Mouse (Mus musculus) neural tube, embryonic 13.5 days (tissue): ENCODE results near the gene Rapgef2. TPM values are rescaled to one million over a fixed set of nuclear protein-coding genes. Genes with fewer than 3 reads are reported as not detected.

ENCODE experiments used
- ATAC-seq: fragments of 200-750 bp; cut with Nextera tagmentation; 2 replicates; pipeline ENCODE4 v1.8.0; 2017; ENCODE audit warnings: low read depth, mild to moderate bottlenecking, moderate TSS enrichment, moderate library complexity
- H3K27ac ChIP-seq: fragments of 300-500 bp; sonication (generic); replicated peaks from 2 replicates; pipeline ENCODE4 v1.5.1; 2015; ENCODE audit warnings: moderate library complexity, mild to moderate bottlenecking, inconsistent platforms
- H3K27me3 ChIP-seq: fragments of 300-500 bp; sonication (generic); 2 replicates; pipeline ENCODE4 v1.6.1; 2015; ENCODE audit warnings: mild to moderate bottlenecking, inconsistent platforms
- H3K36me3 ChIP-seq: fragments of 300-500 bp; sonication (generic); 2 replicates; pipeline ENCODE4 v1.6.1; 2015; ENCODE audit warnings: mild to moderate bottlenecking, inconsistent platforms
- H3K4me1 ChIP-seq: fragments of 300-500 bp; sonication (generic); replicated peaks from 2 replicates; pipeline ENCODE4 v1.6.1; 2015; ENCODE audit warnings: inconsistent platforms
- H3K4me2 ChIP-seq: fragments of 300-500 bp; sonication (generic); 2 replicates; pipeline ENCODE4 v1.6.1; 2015; ENCODE audit warnings: inconsistent platforms, mild to moderate bottlenecking, moderate library complexity
- H3K4me3 ChIP-seq: fragments of 300-500 bp; sonication (generic); 2 replicates; pipeline ENCODE4 v1.5.1; 2015; ENCODE audit warnings: mild to moderate bottlenecking, inconsistent platforms
- H3K9ac ChIP-seq: fragments of 300-500 bp; sonication (generic); 2 replicates; pipeline ENCODE4 v1.6.1; 2015; ENCODE audit warnings: moderate library complexity, mild to moderate bottlenecking, inconsistent platforms
- H3K9me3 ChIP-seq: fragments of 300-500 bp; sonication (generic); 2 replicates; pipeline ENCODE4 v1.6.1; 2016; ENCODE audit warnings: inconsistent platforms
- WGBS: fragments of 180-500 bp; shearing (Covaris S2); methylation state at CpG from one replicate; pipeline ENCODE4 v1.1.7; 2015; 5-methylcytosine and 5-hydroxymethylcytosine counted together
- polyA plus RNA-seq: library from polyadenylated mRNA; unstranded; fragments of >200 nt; fragmentation: Nextera tagmentation; extraction: Ambion mirVana; gene quantifications from 2 replicates; pipeline ENCODE4 v1.2.1, GENCODE M21; 2015

The Rapgef2 gene
- polyA plus RNA-seq, 1 experiment from 2014 or later, result 6.9 TPM

DNA sequence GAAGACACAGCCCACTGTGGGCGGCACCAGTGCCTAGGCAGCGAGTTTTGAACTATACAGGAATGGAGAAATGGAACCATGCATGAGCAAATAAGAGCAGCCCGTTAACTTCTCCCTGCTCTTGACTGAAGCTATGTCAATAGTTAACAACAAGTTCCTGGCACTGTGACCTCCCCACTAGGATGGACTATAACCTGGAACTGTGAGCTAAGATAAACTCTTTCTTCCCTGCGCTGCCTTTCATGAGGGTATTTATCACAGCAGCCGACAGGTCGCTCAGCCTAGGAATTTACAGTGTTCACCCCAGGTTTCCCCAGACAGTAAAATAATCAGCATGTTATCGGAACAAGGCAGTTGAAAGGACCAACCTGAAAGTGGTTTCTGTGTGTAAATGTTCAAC lies 79.8 kb downstream of the Rapgef2 start:
- no peak overlapping the region for H3K27ac ChIP-seq
- no peaks in the 10 kb centered on the region for H3K9me3 ChIP-seq
- no peak for ATAC-seq
- H3K27me3 ChIP-seq, result no peaks in the 10 kb centered on the region
- H3K9ac ChIP-seq, result no peak overlapping the region
- WGBS, result 93% methylated on average over 7 of the region's 7 CpGs
- H3K4me2 ChIP-seq, result no peak overlapping the region
- H3K4me3 ChIP-seq, result no peak overlapping the region
- peaks cover 24% of the 10 kb centered on the region for H3K4me1 ChIP-seq
- H3K36me3 ChIP-seq, result peaks cover 10% of the 10 kb centered on the region; the same call in 1 of the 2 replicates

DNA sequence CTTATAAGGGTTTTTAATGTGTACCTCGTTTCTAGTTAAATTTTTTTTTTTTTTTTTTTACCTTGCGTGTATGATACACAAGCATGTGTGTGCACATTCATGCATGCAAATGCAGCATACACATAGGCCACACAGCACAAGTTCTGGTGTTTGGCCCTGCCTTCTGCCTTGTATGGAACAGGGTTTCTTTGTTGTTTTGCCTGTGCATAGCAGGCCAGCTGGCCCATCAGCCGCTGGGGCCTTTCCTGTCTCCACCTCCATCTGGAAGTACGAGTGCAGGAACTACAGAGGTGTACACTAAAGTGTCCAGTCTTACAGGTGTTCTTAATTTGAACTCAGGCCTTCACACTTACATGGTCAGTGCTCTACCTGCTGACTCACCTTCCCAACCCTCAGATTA lies 80.3 kb downstream of the Rapgef2 start:
- Histone ChIP-seq H3K27me3 (no peaks in the 10 kb centered on the region), H3K4me3 (no peak overlapping the region), H3K4me2 (no peak overlapping the region), H3K9ac (no peak overlapping the region), H3K27ac (no peak overlapping the region), H3K4me1 (peaks cover 24% of the 10 kb centered on the region), H3K9me3 (no peaks in the 10 kb centered on the region), H3K36me3 (peaks cover 10% of the 10 kb centered on the region; the same call in 1 of the 2 replicates)
- ATAC-seq, result no peak
- WGBS, result 84% methylated on average over 4 of the region's 4 CpGs

DNA sequence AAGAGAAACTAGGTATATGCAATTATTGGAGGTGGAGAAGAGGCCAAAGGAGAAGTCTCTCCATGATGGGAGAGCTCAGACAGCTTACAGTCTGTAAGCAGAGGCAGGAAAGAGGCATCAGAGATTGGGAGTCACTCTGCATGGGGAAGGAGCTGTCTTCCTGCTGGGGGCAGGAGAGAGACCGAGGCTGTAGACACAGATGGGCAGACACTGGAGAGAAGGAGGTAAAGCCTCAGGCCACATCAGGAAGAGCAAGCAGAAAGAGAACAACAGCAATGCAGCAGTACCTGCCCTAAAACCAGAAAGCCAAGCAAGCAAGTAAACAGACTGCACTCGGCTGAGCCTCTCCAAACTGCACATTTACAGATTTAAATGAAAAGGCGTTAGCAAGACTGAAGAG lies 81.2 kb downstream of the Rapgef2 start:
- H3K9ac ChIP-seq, result no peak overlapping the region
- peaks cover 10% of the 10 kb centered on the region; the same call in 1 of the 2 replicates for H3K36me3 ChIP-seq
- H3K4me3 ChIP-seq, result no peak overlapping the region
- no peak for ATAC-seq
- no peak overlapping the region for H3K4me2 ChIP-seq
- no peaks in the 10 kb centered on the region for H3K9me3 ChIP-seq
- H3K27ac ChIP-seq, result no peak overlapping the region
- H3K4me1 ChIP-seq, result peaks cover 24% of the 10 kb centered on the region
- no peaks in the 10 kb centered on the region for H3K27me3 ChIP-seq
- 30% methylated on average over 3 of the region's 3 CpGs for WGBS

DNA sequence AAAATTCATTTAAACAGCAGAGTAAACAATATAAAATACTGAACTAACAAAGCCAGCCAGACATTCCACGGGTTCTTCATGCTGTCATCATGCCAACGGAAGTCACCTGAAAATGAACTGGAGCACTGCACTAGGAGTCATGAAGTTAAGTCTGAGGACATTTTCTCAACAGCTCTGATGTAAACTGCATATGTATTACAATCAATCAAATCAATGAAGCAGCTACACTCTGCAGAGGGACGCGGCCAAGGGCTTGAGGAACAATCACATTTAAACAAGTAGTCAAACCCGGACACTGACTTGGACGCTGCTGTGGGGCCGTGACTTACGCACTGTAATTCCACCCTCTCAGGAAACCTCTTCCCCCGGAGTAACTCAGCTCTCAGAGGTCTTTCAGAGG lies 82.1 kb downstream of the Rapgef2 start:
- H3K4me3 ChIP-seq, result no peak overlapping the region
- peaks cover 7% of the 10 kb centered on the region; the same call in 1 of the 2 replicates for H3K36me3 ChIP-seq
- 66% methylated on average over 9 of the region's 9 CpGs for WGBS
- H3K27me3 ChIP-seq, result no peaks in the 10 kb centered on the region
- no peaks in the 10 kb centered on the region for H3K9me3 ChIP-seq
- H3K9ac ChIP-seq, result 0 out of 2 replicates have a peak overlapping the region, but pooled peaks have one; percentile 13
- H3K27ac ChIP-seq, result no peak overlapping the region
- no peak overlapping the region for H3K4me2 ChIP-seq
- peaks cover 24% of the 10 kb centered on the region for H3K4me1 ChIP-seq
- no peak for ATAC-seq

DNA sequence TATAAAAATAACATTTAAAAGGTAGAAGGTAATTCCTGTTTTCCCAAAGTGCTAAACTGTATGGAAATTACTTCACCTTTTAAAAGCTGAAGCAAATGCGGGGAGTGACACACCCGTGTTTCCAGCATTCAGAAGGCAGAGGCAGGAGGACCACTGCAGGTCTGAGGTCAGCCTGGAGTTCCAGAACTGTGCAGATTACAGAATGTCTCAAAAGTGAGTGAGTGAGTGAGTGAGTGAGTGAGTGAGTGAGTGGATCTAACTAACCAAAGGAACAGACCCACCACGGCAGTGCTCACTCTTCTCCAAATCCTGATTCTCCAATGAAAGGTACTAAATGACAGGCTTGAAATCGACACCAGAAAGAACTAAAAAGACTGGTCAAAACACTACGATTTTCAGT lies 82.5 kb downstream of the Rapgef2 start:
- WGBS, result 54% methylated on average over 5 of the region's 5 CpGs
- Histone ChIP-seq H3K27me3 (no peaks in the 10 kb centered on the region), H3K9me3 (no peaks in the 10 kb centered on the region), H3K4me1 (peaks cover 24% of the 10 kb centered on the region), H3K4me3 (no peak overlapping the region), H3K27ac (no peak overlapping the region), H3K36me3 (peaks cover 3% of the 10 kb centered on the region; the same call in 1 of the 2 replicates), H3K4me2 (no peak overlapping the region), H3K9ac (no peak overlapping the region)
- ATAC-seq, result no peak

DNA sequence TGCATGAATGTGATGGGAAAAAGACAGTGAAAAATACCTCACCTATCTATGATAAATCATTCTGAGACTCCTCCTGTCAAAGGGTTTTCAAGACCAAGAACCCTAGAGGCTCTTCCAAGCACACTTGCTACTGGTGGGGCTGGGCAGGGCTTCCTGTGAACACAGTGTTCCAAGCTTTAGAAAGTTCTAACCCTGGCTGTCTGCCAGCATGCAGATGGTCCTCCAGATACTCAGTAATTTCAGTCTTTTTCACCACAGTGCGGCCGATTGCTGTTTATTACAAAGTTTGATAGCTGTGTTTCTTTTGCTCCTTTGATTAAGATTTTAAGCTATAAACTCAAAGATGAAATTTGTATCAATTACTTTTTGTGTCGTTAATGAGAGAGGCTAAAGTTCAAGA lies 83.1 kb downstream of the Rapgef2 start:
- no peaks in the 10 kb centered on the region for H3K36me3 ChIP-seq
- ATAC-seq, result no peak
- no peaks in the 10 kb centered on the region for H3K27me3 ChIP-seq
- no peaks in the 10 kb centered on the region for H3K9me3 ChIP-seq
- H3K4me3 ChIP-seq, result no peak overlapping the region
- H3K4me2 ChIP-seq, result no peak overlapping the region
- WGBS, result 60% methylated on average over 3 of the region's 3 CpGs
- H3K9ac ChIP-seq, result no peak overlapping the region
- H3K27ac ChIP-seq, result no peak overlapping the region
- H3K4me1 ChIP-seq, result peaks cover 24% of the 10 kb centered on the region

DNA sequence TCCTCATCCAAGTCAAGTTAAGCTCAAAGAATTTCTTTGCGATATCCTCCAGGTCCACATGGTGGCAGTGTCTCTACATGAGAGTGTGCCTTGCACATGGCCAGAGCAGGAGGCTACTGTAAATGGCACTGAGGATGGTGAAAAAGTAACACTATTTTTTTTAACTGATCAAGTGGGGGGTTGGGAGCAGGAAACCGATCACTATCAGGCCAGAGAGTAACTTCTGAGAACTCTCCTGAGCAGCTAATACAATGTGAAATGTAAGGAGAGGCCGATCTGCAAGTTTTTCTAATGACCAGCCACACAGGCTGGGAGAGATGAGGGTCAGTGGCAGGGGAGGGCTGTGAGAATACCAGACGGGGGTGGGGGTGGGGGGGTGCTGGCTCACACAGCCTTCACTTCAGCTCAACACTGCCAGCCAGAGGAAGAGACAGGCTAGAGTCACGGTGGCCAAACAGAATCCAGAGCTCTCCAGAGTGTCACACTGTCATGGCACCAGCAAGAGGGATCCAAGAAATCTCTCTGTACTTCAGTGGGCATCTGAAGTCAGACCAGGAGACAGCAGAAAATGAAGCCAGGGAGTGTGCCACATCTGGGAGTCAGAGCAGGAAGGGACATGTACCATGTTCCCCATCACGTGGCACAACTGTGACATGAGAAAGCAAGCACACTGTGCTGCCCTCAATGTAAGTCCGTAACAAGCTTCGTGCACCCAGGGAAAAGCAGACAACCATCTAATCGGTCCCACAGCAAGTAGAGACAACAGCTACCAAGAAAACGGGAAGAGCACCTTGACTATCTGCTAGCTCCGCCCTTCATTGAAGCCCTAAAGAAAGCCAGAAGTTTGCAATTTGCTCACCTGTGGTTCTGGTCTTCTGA lies 83.8 kb downstream of the Rapgef2 start:
- Histone ChIP-seq H3K36me3 (no peaks in the 10 kb centered on the region), H3K9me3 (no peaks in the 10 kb centered on the region), H3K4me3 (no peak overlapping the region), H3K9ac (no peak overlapping the region), H3K4me2 (no peak overlapping the region), H3K27ac (no peak overlapping the region), H3K27me3 (no peaks in the 10 kb centered on the region), H3K4me1 (peaks cover 24% of the 10 kb centered on the region)
- 43% methylated on average over 11 of the region's 11 CpGs for WGBS
- peak; percentile 69 for ATAC-seq

DNA sequence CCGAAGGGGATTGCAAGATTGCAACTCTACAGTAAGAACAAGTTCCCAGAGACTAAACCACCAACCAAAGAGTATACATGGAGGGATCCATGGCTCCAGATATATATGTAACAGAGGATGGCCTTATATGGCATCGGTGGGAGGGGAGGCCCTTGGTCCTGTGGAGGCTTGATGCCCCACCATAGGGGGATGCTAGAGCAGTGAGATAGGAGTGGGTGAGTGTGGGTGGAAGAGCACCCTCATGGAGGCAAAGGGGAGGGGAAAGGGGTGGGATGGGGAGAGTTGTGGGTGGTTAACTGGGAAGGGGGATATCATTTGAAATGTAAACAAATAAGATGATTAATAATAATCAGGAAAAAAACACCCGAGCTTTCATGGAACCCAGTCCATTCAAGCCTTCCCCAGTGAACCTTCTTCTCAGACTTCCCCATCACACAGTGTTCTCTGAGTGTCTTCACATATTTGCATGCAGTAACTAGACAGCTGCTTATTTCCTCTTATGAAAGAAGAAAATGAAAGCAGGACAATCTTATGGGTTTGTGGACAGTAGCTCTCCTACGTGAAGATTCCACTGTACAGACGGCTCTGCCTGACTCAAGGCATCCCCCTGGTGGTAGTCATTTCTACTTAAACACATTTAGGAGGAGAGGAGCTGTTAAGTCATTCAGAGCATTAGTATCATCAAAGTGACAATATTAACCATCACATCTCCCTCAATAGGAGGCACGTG lies 89.4 kb downstream of the Rapgef2 start:
- Histone ChIP-seq H3K27me3 (no peaks in the 10 kb centered on the region), H3K4me3 (no peak overlapping the region), H3K4me2 (no peak overlapping the region), H3K4me1 (peaks cover 18% of the 10 kb centered on the region), H3K9me3 (no peaks in the 10 kb centered on the region), H3K9ac (0 out of 2 replicates have a peak overlapping the region, but pooled peaks have one; percentile 34), H3K36me3 (no peaks in the 10 kb centered on the region), H3K27ac (no peak overlapping the region)
- ATAC-seq, result peak; percentile 70
- WGBS, result 57% methylated on average over 6 of the region's 6 CpGs

DNA sequence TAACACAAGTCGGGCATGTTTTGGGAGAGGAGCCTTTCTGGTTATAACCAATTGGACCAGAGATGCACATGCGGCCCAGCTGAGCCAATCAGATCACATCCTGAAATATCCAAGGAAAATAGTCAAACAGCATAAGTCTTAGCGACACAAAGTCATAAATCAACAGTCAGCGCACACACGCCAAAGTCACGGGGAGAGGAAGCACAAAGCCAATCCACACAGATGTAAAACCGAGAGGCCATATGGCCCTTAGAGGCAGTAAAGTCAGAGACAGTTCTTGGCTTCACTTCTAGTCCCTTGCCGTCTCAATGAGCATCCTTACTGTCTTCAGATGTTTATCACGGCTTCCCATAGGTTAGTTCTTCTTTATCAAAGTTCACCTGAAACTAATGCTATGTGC lies 91.0 kb downstream of the Rapgef2 start:
- no peaks in the 10 kb centered on the region for H3K36me3 ChIP-seq
- H3K9me3 ChIP-seq, result no peaks in the 10 kb centered on the region
- no peak overlapping the region for H3K27ac ChIP-seq
- H3K4me1 ChIP-seq, result peaks cover 26% of the 10 kb centered on the region
- no peak overlapping the region for H3K4me2 ChIP-seq
- H3K9ac ChIP-seq, result no peak overlapping the region
- H3K4me3 ChIP-seq, result no peak overlapping the region
- WGBS, result 74% methylated on average over 9 of the region's 9 CpGs
- ATAC-seq, result no peak
- H3K27me3 ChIP-seq, result no peaks in the 10 kb centered on the region

DNA sequence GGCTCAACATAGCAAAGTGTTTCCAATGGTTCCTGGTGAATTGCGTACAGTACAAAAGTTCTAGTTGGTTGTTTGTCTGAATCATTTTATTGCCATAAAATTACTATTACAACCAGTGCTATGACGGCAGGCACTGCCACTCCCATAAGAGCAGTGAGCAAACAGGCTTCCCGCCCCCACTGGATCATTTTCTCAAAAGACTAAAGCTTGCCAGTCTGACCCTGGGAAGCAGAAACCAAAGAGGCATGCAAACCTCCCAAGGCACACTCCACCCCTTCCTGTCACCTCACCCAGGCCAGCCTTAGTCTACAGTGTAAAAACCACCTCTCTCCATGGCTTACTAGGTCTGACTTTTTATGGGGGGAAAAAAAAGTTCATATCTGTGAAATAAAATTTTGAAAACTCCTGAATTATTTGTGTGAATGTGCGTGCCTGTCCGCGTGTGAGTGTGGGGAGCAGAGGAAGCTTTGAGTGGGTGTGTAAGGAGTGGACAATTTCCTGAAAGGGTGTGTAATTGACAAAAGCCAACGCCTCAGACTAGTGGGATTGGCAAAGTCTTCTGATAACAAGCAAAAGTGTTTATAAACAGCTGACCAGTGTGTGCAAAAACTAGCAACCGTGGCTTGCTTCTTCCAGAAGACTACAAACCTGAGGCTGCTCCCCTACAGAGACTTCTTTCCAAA lies 92.1 kb downstream of the Rapgef2 start:
- no peak overlapping the region for H3K27ac ChIP-seq
- WGBS, result 88% methylated on average over 8 of the region's 8 CpGs

DNA sequence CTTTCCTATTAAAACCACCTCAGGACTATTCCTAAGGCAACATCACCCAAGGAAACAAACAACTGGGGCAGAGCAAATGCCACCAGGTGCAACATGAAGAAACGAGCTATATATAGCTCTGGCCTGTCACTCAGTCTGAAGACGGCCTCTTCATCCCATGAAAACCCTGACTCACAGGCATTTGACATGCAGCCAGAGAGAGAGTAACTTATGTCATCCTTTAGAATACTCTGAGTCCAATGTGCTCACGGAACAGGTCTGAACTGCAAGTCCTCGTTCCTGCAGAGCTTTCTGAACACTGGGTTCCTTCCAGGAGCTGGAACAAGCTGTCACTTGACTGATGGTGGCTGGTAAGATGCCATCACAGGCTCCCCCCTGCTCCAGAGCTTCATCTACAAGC lies 93.3 kb downstream of the Rapgef2 start:
- whole genome bisulfite sequencing, result 68% methylated on average over 4 of the region's 4 CpGs
- H3K9ac ChIP-seq, result no peak overlapping the region

More for the DNA sequence above, 92.1 kb downstream of the Rapgef2 start:
- no peaks in the 10 kb centered on the region for H3K27me3 ChIP-seq
- no peak overlapping the region for H3K9ac ChIP-seq
- no peaks in the 10 kb centered on the region for H3K9me3 ChIP-seq
- no peak overlapping the region for H3K4me2 ChIP-seq
- no peak for ATAC-seq
- peaks cover 31% of the 10 kb centered on the region for H3K4me1 ChIP-seq
- H3K36me3 ChIP-seq, result no peaks in the 10 kb centered on the region
- no peak overlapping the region for H3K4me3 ChIP-seq

DNA sequence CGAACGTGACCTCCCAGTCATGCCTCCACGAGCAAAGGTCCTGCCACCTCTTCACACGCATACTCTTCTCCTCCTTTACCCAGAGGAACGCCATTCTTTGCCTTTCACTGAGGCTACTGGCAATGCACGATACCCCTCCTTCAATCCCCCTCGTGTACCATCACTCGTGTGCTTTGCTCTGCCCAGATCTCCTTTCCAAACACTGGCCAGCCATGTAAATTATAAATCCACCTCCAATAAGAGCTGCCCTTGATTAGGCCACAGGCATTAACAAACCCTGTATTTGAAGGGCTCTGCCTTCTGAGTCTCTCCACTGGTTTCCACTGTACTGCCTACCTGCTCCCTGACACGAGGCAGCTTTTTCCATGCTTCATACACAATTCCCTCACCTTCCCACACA lies 94.3 kb downstream of the Rapgef2 start:
- WGBS, result 80% methylated on average over 9 of the region's 9 CpGs
- Histone ChIP-seq H3K27me3 (no peaks in the 10 kb centered on the region), H3K27ac (peak overlapping the region; percentile 65), H3K4me3 (no peak overlapping the region), H3K36me3 (no peaks in the 10 kb centered on the region), H3K9ac (no peak overlapping the region), H3K4me2 (no peak overlapping the region), H3K9me3 (no peaks in the 10 kb centered on the region), H3K4me1 (peaks cover 32% of the 10 kb centered on the region)
- no peak for ATAC-seq

More for the DNA sequence above, 93.3 kb downstream of the Rapgef2 start:
- Histone ChIP-seq H3K4me3 (no peak overlapping the region), H3K4me1 (peaks cover 32% of the 10 kb centered on the region), H3K27me3 (no peaks in the 10 kb centered on the region), H3K27ac (peak overlapping the region; percentile 65), H3K4me2 (no peak overlapping the region), H3K36me3 (no peaks in the 10 kb centered on the region), H3K9me3 (no peaks in the 10 kb centered on the region)
- no peak for ATAC-seq
